Comparison of ENCODE assay signal across 8 mouse cellular contexts in genomic region chr9:30314355-30315171, GRCm38 (mm10).
DNase-seq lines count a peak whose midpoint lies in the region; ATAC-seq and TF ChIP-seq lines count a peak whose summit lies in the region.

No protein-coding gene starts in this region.

- H3K79me2 ChIP-seq in heart, adult 2 months (replicated peaks; ENCODE audit: control insufficient read depth, insufficient read depth, low read length), result no peaks in the 10 kb centered on the region

- intact Hi-C loops in heart, adult 2 months (cut with DNase I), result loop anchor here (2.0 kb wide), 1 partner anchor 654 kb away; no protein-coding TSS in a partner anchor

- H3K4me3 ChIP-seq in hindbrain, embryonic 13.5 days, result no peak overlapping the region
- H3K4me3 ChIP-seq in hindbrain, embryonic 11.5 days (ENCODE audit: low read depth, low read length), result no peak overlapping the region
- peak overlapping the region; percentile 8; the same call in 1 of the 2 replicates for H3K4me3 ChIP-seq in heart, adult 2 months
- no peak overlapping the region for H3K4me3 ChIP-seq in midbrain, embryonic 15.5 days

- no peak for DNase-seq in hindbrain, embryonic 11.5 days (ENCODE audit: low spot score)
- DNase-seq in adrenal gland, postnatal 14 days, result peak; percentile 81
- DNase-seq in heart, adult 2 months, result peak; percentile 39
- DNase-seq in kidney, adult 8-10 months, result peak; percentile 5 to 13
- no peak for DNase-seq in thymus, postnatal 14 days

- TF ChIP-seq CTCF in heart, adult 2 months (IDR thresholded peaks at IDR 0.05), result no peak

- no peaks in the 10 kb centered on the region for H3K9me3 ChIP-seq in hindbrain, embryonic 13.5 days
- H3K9me3 ChIP-seq in hindbrain, embryonic 11.5 days (ENCODE audit: control insufficient read depth, low read length), result no peaks in the 10 kb centered on the region
- no peaks in the 10 kb centered on the region for H3K9me3 ChIP-seq in midbrain, embryonic 15.5 days

- no peak for TF ChIP-seq POLR2A in heart, adult 2 months (IDR thresholded peaks at IDR 0.05; ENCODE audit: insufficient read depth, low read depth, low read length)

- peak; percentile 63; the same call in 1 of the 2 replicates for ATAC-seq in hindbrain, embryonic 13.5 days (ENCODE audit: low FRiP score)
- ATAC-seq in hindbrain, embryonic 11.5 days (ENCODE audit: low FRiP score), result no peak
- ATAC-seq in midbrain, embryonic 15.5 days (replicated peaks), result peak; percentile 80
- no peak for ATAC-seq in monocyte, adult 5-6 weeks (replicated peaks; ENCODE audit: insufficient number of reproducible peaks, low FRiP score, low TSS enrichment, poor library complexity, severe bottlenecking)

- H3K36me3 ChIP-seq in hindbrain, embryonic 13.5 days, result no peaks in the 10 kb centered on the region
- no peaks in the 10 kb centered on the region for H3K36me3 ChIP-seq in hindbrain, embryonic 11.5 days (ENCODE audit: control insufficient read depth, insufficient read depth, low read length)
- H3K36me3 ChIP-seq in heart, adult 2 months (ENCODE audit: control insufficient read depth, insufficient read depth, low read length), result no peaks in the 10 kb centered on the region
- no peaks in the 10 kb centered on the region for H3K36me3 ChIP-seq in midbrain, embryonic 15.5 days (replicated peaks)

- peaks cover 13% of the 10 kb centered on the region for H3K4me1 ChIP-seq in hindbrain, embryonic 13.5 days (replicated peaks)
- no peaks in the 10 kb centered on the region for H3K4me1 ChIP-seq in hindbrain, embryonic 11.5 days (replicated peaks; ENCODE audit: control insufficient read depth, insufficient read depth, low read length)
- H3K4me1 ChIP-seq in heart, adult 2 months (ENCODE audit: control insufficient read depth, insufficient read depth, low read length), result no peaks in the 10 kb centered on the region
- H3K4me1 ChIP-seq in midbrain, embryonic 15.5 days, result peaks cover 14% of the 10 kb centered on the region

- peak overlapping the region; percentile 46 for H3K27ac ChIP-seq in hindbrain, embryonic 13.5 days
- no peak overlapping the region for H3K27ac ChIP-seq in hindbrain, embryonic 11.5 days (ENCODE audit: low read depth, low read length)
- no peak overlapping the region for H3K27ac ChIP-seq in heart, adult 2 months
- peak overlapping the region; percentile 26; the same call in 1 of the 2 replicates for H3K27ac ChIP-seq in midbrain, embryonic 15.5 days

- no peak for TF ChIP-seq EP300 in heart, adult 2 months (IDR thresholded peaks at IDR 0.05; ENCODE audit: insufficient read depth, low read depth, low read length)

- H3K9ac ChIP-seq in hindbrain, embryonic 13.5 days, result no peak overlapping the region
- no peak overlapping the region for H3K9ac ChIP-seq in hindbrain, embryonic 11.5 days (ENCODE audit: low read depth, low read length)
- no peak overlapping the region for H3K9ac ChIP-seq in heart, adult 2 months (ENCODE audit: low read depth, low read length)
- H3K9ac ChIP-seq in midbrain, embryonic 15.5 days, result no peak overlapping the region

- H3K4me2 ChIP-seq in hindbrain, embryonic 13.5 days, result 0 out of 2 replicates have a peak overlapping the region, but pooled peaks have one; percentile 21
- no peak overlapping the region for H3K4me2 ChIP-seq in hindbrain, embryonic 11.5 days (replicated peaks; ENCODE audit: low read depth, low read length)
- H3K4me2 ChIP-seq in midbrain, embryonic 15.5 days, result peak overlapping the region; percentile 21; the same call in 1 of the 2 replicates

- no peaks in the 10 kb centered on the region for H3K27me3 ChIP-seq in hindbrain, embryonic 13.5 days
- no peaks in the 10 kb centered on the region for H3K27me3 ChIP-seq in hindbrain, embryonic 11.5 days (ENCODE audit: control insufficient read depth, insufficient read depth, low read length)
- no peaks in the 10 kb centered on the region for H3K27me3 ChIP-seq in heart, adult 2 months (ENCODE audit: control insufficient read depth, insufficient read depth, low read length)
- no peaks in the 10 kb centered on the region for H3K27me3 ChIP-seq in midbrain, embryonic 15.5 days (replicated peaks)

- WGBS in hindbrain, embryonic 13.5 days, result 52% methylated on average over 15 of the region's 15 CpGs
- 84% methylated on average over 15 of the region's 15 CpGs for WGBS in hindbrain, embryonic 11.5 days
- 38% methylated on average over 15 of the region's 15 CpGs for WGBS in heart, adult 2 months
- 47% methylated on average over 15 of the region's 15 CpGs for WGBS in midbrain, embryonic 15.5 days

Comparison
In these comparisons a context has a peak if more than half of its experiments do, and no peak if none do; other contexts are left out.
1. ATAC-seq: peak in hindbrain, embryonic 13.5 days (single experiment) and midbrain, embryonic 15.5 days (single experiment); none in hindbrain, embryonic 11.5 days (single experiment) and monocyte, adult 5-6 weeks (single experiment).
2. H3K27ac ChIP-seq: peak in hindbrain, embryonic 13.5 days (single experiment) and midbrain, embryonic 15.5 days (single experiment); none in hindbrain, embryonic 11.5 days (single experiment) and heart, adult 2 months (single experiment).
3. DNase-seq: peak in adrenal gland, postnatal 14 days (single experiment), heart, adult 2 months (2 of 2) and kidney, adult 8-10 months (2 of 2); none in hindbrain, embryonic 11.5 days (single experiment) and thymus, postnatal 14 days (single experiment).